In genomic region chr4:106778116-106778788, GRCm38 (mm10) we compare ENCODE assay signal across 8 mouse cellular contexts. TPM values are rescaled to one million over a fixed set of nuclear protein-coding genes. Genes with fewer than 3 reads are reported as not detected.
A peak's percentile ranks its signal among the peaks of the same experiment; 100 is the strongest.
DNase-seq lines count a peak whose midpoint lies in the region; ATAC-seq lines count a peak whose summit lies in the region.

No protein-coding gene starts in this region.

- H3K4me3 ChIP-seq in embryonic facial prominence, embryonic 11.5 days (ENCODE audit: low read depth, low read length): no peak overlapping the region
- H3K4me3 ChIP-seq in intestine, embryonic 16.5 days (ENCODE audit: low read length): no peak overlapping the region

- no peaks in the 10 kb centered on the region for H3K4me1 ChIP-seq in embryonic facial prominence, embryonic 11.5 days (ENCODE audit: control insufficient read depth, insufficient read depth, low read length)
- H3K4me1 ChIP-seq in intestine, embryonic 16.5 days (ENCODE audit: control insufficient read depth, insufficient read depth, low read length): peaks cover 17% of the 10 kb centered on the region

- WGBS in embryonic facial prominence, embryonic 11.5 days: 41% methylated on average over 5 of the region's 5 CpGs
- WGBS in intestine, embryonic 16.5 days: 48% methylated on average over 5 of the region's 5 CpGs

- H3K9me3 ChIP-seq in embryonic facial prominence, embryonic 11.5 days (replicated peaks; ENCODE audit: control insufficient read depth, low read length): no peaks in the 10 kb centered on the region
- no peaks in the 10 kb centered on the region for H3K9me3 ChIP-seq in intestine, embryonic 16.5 days (ENCODE audit: control insufficient read depth, low read length)

- H3K36me3 ChIP-seq in embryonic facial prominence, embryonic 11.5 days (replicated peaks; ENCODE audit: control insufficient read depth, insufficient read depth, low read depth, low read length): no peaks in the 10 kb centered on the region
- no peaks in the 10 kb centered on the region for H3K36me3 ChIP-seq in intestine, embryonic 16.5 days (ENCODE audit: control insufficient read depth, insufficient read depth, low read length)

- peak; percentile 97 to 98 for DNase-seq in adrenal gland, postnatal 36 days
- peak; percentile 75 for DNase-seq in embryonic facial prominence, embryonic 11.5 days (ENCODE audit: low spot score)
- DNase-seq in gonadal fat pad, adult 2 months (ENCODE audit: low read depth): peak; percentile 94
- peak; percentile 67 to 91 for DNase-seq in left cerebral cortex, adult 8-10 months (ENCODE audit: low spot score in 2 of 2)
- DNase-seq in lung, postnatal 4 days: peak; percentile 94 to 97
- peak; percentile 95 to 96 for DNase-seq in right cerebral cortex, postnatal 10 days (ENCODE audit: low spot score in 2 of 2)

- peak; percentile 41 for ATAC-seq in embryonic facial prominence, embryonic 11.5 days (replicated peaks; ENCODE audit: insufficient number of reproducible peaks, low FRiP score, low TSS enrichment, low read depth)
- ATAC-seq in intestine, embryonic 16.5 days: peak; percentile 98
- ATAC-seq in monocyte, adult 5-6 weeks (replicated peaks; ENCODE audit: insufficient number of reproducible peaks, low FRiP score, low TSS enrichment, poor library complexity, severe bottlenecking): no peak

- H3K9ac ChIP-seq in embryonic facial prominence, embryonic 11.5 days (replicated peaks; ENCODE audit: low read length): no peak overlapping the region
- H3K9ac ChIP-seq in intestine, embryonic 16.5 days (ENCODE audit: low read depth, low read length): peak overlapping the region; percentile 53

- no peak overlapping the region for H3K27ac ChIP-seq in embryonic facial prominence, embryonic 11.5 days (replicated peaks; ENCODE audit: low read depth, low read length)
- H3K27ac ChIP-seq in intestine, embryonic 16.5 days (ENCODE audit: low read length): peak overlapping the region; percentile 83

- H3K27me3 ChIP-seq in embryonic facial prominence, embryonic 11.5 days (ENCODE audit: control insufficient read depth, insufficient read depth, low read length): no peaks in the 10 kb centered on the region
- no peaks in the 10 kb centered on the region for H3K27me3 ChIP-seq in intestine, embryonic 16.5 days (replicated peaks; ENCODE audit: control insufficient read depth, insufficient read depth, low read length)

- no peak overlapping the region for H3K4me2 ChIP-seq in embryonic facial prominence, embryonic 11.5 days (ENCODE audit: low read depth, low read length)
- H3K4me2 ChIP-seq in intestine, embryonic 16.5 days (ENCODE audit: low read depth, low read length): no peak overlapping the region

RNA-seq across cellular contexts. Expression of gene Acot11, which starts 26.5 kb away (rescaled TPM):
- total RNA-seq in adrenal gland, postnatal 36 days (2021): 10 to 100 TPM; 49.5 to 60.7 TPM
- polyA plus RNA-seq in embryonic facial prominence, embryonic 11.5 days (2014; fragmentation: Nextera tagmentation; extraction: Ambion mirVana): 1.1 and 1.2 TPM in 2 replicates
- 4.1 and 4.7 TPM in 2 replicates for polyA plus RNA-seq in gonadal fat pad, adult 2 months (2012; rRNA removed)
- polyA plus RNA-seq in intestine, embryonic 16.5 days (2015; fragmentation: Nextera tagmentation; extraction: Ambion mirVana): 18.3 and 21.5 TPM in 2 replicates
- total RNA-seq in left cerebral cortex, adult 8-10 months (2022): 10 to 100 TPM; 31.0 to 59.2 (median 51.8) TPM
- total RNA-seq in monocyte, adult 5-6 weeks (2017): 6.8 to 11.0 TPM (median 8.8 TPM) in 3 replicates

RNA-seq across cellular contexts. Expression of gene Fam151a, which starts 44.6 kb away (rescaled TPM):
- total RNA-seq in adrenal gland, postnatal 36 days (2021): under 1 TPM in 1 of 2 experiments, not detected in 1; 0.17 TPM
- polyA plus RNA-seq in embryonic facial prominence, embryonic 11.5 days (2014; fragmentation: Nextera tagmentation; extraction: Ambion mirVana): 0.15 TPM in 2 replicates
- polyA plus RNA-seq in gonadal fat pad, adult 2 months (2012; rRNA removed): 0.38 and 0.46 TPM in 2 replicates
- 0.73 and 1.5 TPM in 2 replicates for polyA plus RNA-seq in intestine, embryonic 16.5 days (2015; fragmentation: Nextera tagmentation; extraction: Ambion mirVana)
- under 1 TPM in 1 of 4 experiments, not detected in 3; 0.30 TPM for total RNA-seq in left cerebral cortex, adult 8-10 months (2022)
- not detected in 3 replicates for total RNA-seq in monocyte, adult 5-6 weeks (2017)

RNA-seq across cellular contexts. Expression of gene Mroh7, which starts 47.5 kb away (rescaled TPM):
- 1 to 10 TPM in 1 of 2 experiments, under 1 TPM in 1; 0.76 to 1.1 TPM for total RNA-seq in adrenal gland, postnatal 36 days (2021)
- 0.11 TPM in 1 of 2 replicates, not detected in the other for polyA plus RNA-seq in embryonic facial prominence, embryonic 11.5 days (2014; fragmentation: Nextera tagmentation; extraction: Ambion mirVana)
- polyA plus RNA-seq in gonadal fat pad, adult 2 months (2012; rRNA removed): 0.69 and 0.95 TPM in 2 replicates
- polyA plus RNA-seq in intestine, embryonic 16.5 days (2015; fragmentation: Nextera tagmentation; extraction: Ambion mirVana): 0.20 and 0.22 TPM in 2 replicates
- 1 to 10 TPM; 3.2 to 5.7 (median 4.0) TPM for total RNA-seq in left cerebral cortex, adult 8-10 months (2022)
- not detected in 3 replicates for total RNA-seq in monocyte, adult 5-6 weeks (2017)
